Mouse (Mus musculus) R1 (cell line): ENCODE measurements around the gene Kcnmb3.
"Not testable (repeated sequence)": the region's sequence is repeated elsewhere in the genome, so short reads cannot be mapped to it uniquely, and the experiment has no call there.

ENCODE experiments used
- DNase-seq: peaks from one replicate; pipeline ENCODE4 v3.0.0-alpha.2; 2018; ENCODE audit warnings: low read depth, low spot score

The Kcnmb3 gene

GRCm38 (mm10) chr3:32434016-32434415 lies 58.0 kb downstream of the Kcnmb3 start:
- no peak for DNase-seq

- no peak for DNase-seq
Observed at GRCm38 (mm10) chr3:32430394-32430793, 61.6 kb downstream of the Kcnmb3 start.

- DNase-seq, result not testable (repeated sequence)
Observed at GRCm38 (mm10) chr3:32429351-32429750, 62.7 kb downstream of the Kcnmb3 start.

- DNase-seq, result no peak
Observed at GRCm38 (mm10) chr3:32428921-32429320, 63.1 kb downstream of the Kcnmb3 start.

GRCm38 (mm10) chr3:32428361-32428760 lies 63.7 kb downstream of the Kcnmb3 start:
- DNase-seq, result no peak

GRCm38 (mm10) chr3:32427695-32428094 lies 64.3 kb downstream of the Kcnmb3 start:
- no peak for DNase-seq
